Mouse (Mus musculus) E14TG2a.4 (cell line): Measurements from ENCODE around the gene Rpl6.
"Not testable (repeated sequence)": the region's sequence is repeated elsewhere in the genome, so short reads cannot be mapped to it uniquely, and the experiment has no call there.

Experiments used
- H3K27me3 ChIP-seq: 2 replicates; pipeline ENCODE4 v1.6.1; 2014; ENCODE audit warnings: low read length, control low read depth; ENCODE audit not compliant: insufficient read depth
- H3K36me3 ChIP-seq: 2 replicates; pipeline ENCODE4 v1.6.1; 2014; ENCODE audit warnings: low read length, control low read depth; ENCODE audit not compliant: insufficient read depth
- H3K4me1 ChIP-seq: replicated peaks from 2 replicates; pipeline ENCODE4 v1.6.1; 2014; ENCODE audit warnings: low read depth, low read length, control low read depth
- H3K4me3 ChIP-seq: replicated peaks from 2 replicates; pipeline ENCODE4 v1.5.1; 2014; ENCODE audit warnings: mild to moderate bottlenecking, low read length
- H3K9me3 ChIP-seq: 2 replicates; pipeline ENCODE4 v1.6.1; 2014; ENCODE audit warnings: low read length, control low read depth
- CTCF ChIP-seq: conservative IDR thresholded peaks from 2 replicates; pipeline ENCODE4 v1.5.1; 2014; ENCODE audit warnings: low read length
- NANOG ChIP-seq: IDR thresholded peaks from 2 replicates; pipeline ENCODE4 v1.6.1; 2014; ENCODE audit warnings: borderline replicate concordance, low read length, mixed read lengths
- POU5F1 ChIP-seq: IDR thresholded peaks from 2 replicates; pipeline ENCODE4 v1.6.1; 2014; ENCODE audit warnings: low read length, borderline replicate concordance

Rpl6 gene

DNA sequence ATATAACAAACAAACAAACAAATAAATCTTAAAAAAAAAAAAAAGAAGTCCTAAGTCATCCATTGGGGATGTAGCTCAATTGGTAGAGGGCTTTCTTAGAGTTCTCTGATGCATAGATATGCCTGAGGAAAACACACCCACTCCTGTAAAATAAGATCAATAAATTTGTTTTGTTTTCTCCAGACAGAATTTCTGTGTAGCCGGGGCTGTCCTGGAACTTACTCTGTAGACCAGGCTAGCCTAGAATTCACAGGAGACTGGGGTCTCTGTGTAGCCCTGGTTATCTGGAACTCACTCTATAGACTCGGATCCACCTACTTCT is 13.0 kb downstream of the Rpl6 start:
- peaks cover 24% of the 10 kb centered on the region for H3K4me1 ChIP-seq
- no peak for TF ChIP-seq NANOG
- no peak for TF ChIP-seq POU5F1
- no peak for TF ChIP-seq CTCF
- peaks cover 5% of the 10 kb centered on the region for H3K36me3 ChIP-seq
- H3K27me3 ChIP-seq = peaks cover 7% of the 10 kb centered on the region
- H3K9me3 ChIP-seq = no peaks in the 10 kb centered on the region; the same call in 1 of the 2 replicates
- no peak overlapping the region for H3K4me3 ChIP-seq

DNA sequence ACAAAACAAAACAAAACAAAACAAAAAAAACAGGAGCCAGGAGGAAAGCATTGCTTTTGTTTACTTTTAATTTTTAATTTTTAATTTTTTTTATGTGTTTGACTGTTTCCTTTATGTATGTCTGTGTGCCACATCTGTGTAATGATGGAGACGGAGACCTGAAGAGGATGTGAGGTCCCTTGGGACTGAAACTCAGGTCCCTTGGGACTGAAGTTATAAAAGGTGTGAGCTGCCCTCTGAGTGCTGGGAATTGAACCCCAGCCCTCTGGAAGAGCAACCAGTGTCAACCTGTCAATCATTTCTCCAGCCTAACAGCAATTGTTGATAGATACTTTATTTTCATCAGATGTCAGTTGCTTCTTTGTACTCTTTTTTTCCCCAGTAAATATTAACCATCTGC is 14.9 kb downstream of the Rpl6 start:
- Histone ChIP-seq H3K9me3 (no peaks in the 10 kb centered on the region), H3K27me3 (peaks cover 9% of the 10 kb centered on the region), H3K36me3 (no peaks in the 10 kb centered on the region), H3K4me3 (no peak overlapping the region; the same call in 1 of the 2 replicates), H3K4me1 (peaks cover 24% of the 10 kb centered on the region)
- TF ChIP-seq POU5F1 (no peak), CTCF (no peak), NANOG (no peak)

DNA sequence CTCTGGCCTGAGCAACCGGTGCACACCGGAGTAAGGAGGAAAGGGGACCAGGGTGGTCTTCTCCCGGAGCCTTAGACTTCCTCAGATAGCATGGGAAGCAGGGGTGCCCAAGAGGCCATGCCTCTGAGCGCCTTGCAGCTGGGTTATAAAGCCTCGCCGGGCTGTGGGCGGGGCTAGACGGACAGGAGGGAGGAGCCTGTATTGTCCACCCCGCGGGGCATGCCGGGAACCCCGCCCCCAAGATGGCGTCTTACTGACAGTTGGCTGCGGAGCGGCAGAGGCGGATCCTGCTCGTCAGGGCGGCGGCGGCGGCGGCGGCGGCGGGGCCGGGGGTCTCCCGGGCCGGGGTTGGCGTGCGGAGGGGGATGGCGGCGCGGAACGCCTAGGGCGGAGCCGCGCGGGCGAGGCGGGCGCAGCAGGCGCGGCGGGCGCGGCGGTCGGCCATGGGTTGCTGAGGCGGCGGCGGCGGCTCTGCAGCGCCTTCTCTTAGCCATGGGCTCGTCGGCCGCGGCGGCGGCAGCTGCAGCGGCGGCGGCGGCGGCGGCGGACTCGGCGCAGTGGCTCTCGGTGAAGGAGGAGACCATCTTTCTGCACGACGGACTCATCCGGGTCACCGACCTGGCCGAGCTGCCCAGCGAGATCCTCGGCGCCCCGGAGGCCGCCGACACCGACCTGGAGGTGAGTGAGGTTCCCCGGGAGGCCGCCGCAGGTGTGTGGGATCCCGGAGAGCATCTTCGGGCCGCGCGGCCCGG is 15.9 kb downstream of the Rpl6 start, which contains the start of gene Hectd4:
Gene Hectd4, plus strand, starts transcription at position 240 of the 752 bp plus-strand sequence.
- Histone ChIP-seq H3K27me3 (peaks cover 9% of the 10 kb centered on the region), H3K9me3 (no peaks in the 10 kb centered on the region), H3K36me3 (no peaks in the 10 kb centered on the region), H3K4me3 (peak within 1 kb of the TSS; percentile 97), H3K4me1 (peaks cover 20% of the 10 kb centered on the region)
- no peak for TF ChIP-seq NANOG

DNA sequence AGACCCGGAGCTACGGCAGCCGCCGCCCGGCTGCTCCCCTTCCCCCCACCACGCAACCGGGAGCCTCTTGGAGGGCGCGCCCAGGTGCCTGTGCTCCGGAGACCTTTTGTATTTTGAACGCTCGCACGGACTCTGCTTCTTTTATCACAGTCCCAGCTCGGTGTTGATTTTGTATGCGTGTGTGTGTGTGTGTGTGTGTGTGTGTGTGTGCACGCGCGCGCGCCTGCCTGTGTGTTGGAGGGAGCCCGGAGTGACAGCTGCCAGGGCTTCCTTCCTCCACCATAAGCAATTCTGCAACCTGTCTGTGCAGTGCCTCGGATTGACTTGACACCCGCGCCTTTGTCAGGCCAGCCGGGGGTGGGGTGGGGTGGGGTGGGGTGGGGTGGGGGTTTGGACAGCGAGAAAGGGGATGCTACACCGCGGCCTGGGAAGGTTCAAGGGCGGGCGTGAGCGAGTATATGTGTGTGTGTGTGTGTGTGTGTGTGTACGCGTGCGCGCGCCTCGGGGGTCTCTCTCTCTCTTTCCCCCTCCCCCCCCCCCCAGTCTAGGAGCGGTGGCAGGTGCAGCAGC is 16.5 kb downstream of the Rpl6 start:
- Histone ChIP-seq H3K4me3 (peak overlapping the region; percentile 97), H3K4me1 (peaks cover 22% of the 10 kb centered on the region), H3K36me3 (no peaks in the 10 kb centered on the region), H3K9me3 (no peaks in the 10 kb centered on the region), H3K27me3 (peaks cover 9% of the 10 kb centered on the region)
- TF ChIP-seq POU5F1 = no peak
- TF ChIP-seq NANOG = no peak
- TF ChIP-seq CTCF = no peak

DNA sequence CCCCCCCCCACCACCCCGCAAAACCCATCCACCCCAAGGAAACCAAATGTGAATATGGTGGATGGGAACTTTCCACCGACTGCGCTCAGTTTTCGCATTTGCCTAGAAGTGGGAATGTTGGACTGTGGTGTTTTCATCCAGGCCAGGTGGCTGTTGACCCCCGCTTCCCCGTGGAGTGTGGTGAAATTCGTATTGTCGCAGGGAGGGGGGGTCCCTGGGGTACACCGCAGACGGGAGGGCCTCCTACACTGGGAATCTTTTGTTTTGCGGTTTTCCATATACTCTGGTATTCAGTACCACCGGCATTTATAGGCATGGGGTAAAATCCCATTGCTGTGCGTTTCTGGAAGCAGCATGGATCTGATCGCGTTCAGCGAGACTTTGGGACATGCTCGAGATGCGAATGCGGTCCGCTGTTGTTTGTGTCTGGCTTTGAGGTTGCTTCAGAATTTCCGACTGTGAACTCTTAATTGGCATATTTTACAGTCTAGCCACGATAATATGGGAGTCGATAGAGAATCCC is 17.1 kb downstream of the Rpl6 start:
- peak overlapping the region; percentile 62 for H3K4me3 ChIP-seq
- no peaks in the 10 kb centered on the region for H3K9me3 ChIP-seq
- no peak for TF ChIP-seq NANOG
- no peak for TF ChIP-seq CTCF
- no peak for TF ChIP-seq POU5F1
- H3K4me1 ChIP-seq = peaks cover 22% of the 10 kb centered on the region
- H3K36me3 ChIP-seq = no peaks in the 10 kb centered on the region
- peaks cover 9% of the 10 kb centered on the region for H3K27me3 ChIP-seq

DNA sequence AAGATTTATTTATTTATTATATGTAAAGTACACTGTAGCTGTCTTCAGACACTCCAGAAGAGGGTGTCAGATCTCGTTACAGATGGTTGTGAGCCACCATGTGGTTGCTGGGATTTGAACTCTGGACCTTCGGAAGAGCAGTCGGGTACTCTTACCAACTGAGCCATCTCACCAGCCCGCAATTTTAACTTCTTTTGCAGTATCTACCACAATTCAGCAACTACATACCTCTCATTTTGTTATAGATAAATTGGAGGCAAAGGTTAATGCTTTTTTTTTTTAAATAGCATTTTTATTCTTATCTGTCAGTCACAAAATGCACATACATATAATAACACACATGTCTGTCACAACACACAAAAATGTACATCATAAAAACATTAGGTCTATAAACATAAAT is 19.7 kb downstream of the Rpl6 start:
- H3K27me3 ChIP-seq, H3K9me3 ChIP-seq, H3K36me3 ChIP-seq, H3K4me3 ChIP-seq: not testable (repeated sequence)
- H3K4me1 ChIP-seq = peaks cover 22% of the 10 kb centered on the region

DNA sequence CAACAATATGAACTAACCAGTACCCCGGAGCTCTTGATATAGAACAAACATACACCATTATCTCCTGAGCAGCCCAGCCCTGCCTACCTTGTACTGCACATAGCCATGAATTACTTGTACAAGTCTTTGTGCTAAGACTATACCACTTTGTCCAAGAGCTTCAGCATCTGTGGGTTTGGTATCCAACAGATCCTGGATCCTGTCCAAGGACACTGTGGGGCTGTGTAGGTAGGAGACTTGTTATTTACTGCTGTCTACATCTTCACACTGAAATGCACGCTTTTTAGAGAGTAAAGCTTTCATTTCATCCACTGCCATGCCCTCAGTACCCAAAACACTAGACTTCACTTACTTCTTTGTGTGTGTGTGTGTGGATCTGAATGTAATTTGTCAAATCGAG is 20.6 kb downstream of the Rpl6 start:
- Histone ChIP-seq H3K4me3 (no peak overlapping the region), H3K27me3 (peaks cover 9% of the 10 kb centered on the region), H3K36me3 (no peaks in the 10 kb centered on the region), H3K9me3 (no peaks in the 10 kb centered on the region), H3K4me1 (peaks cover 18% of the 10 kb centered on the region)
- TF ChIP-seq CTCF = no peak
- no peak for TF ChIP-seq NANOG
- TF ChIP-seq POU5F1 = no peak

DNA sequence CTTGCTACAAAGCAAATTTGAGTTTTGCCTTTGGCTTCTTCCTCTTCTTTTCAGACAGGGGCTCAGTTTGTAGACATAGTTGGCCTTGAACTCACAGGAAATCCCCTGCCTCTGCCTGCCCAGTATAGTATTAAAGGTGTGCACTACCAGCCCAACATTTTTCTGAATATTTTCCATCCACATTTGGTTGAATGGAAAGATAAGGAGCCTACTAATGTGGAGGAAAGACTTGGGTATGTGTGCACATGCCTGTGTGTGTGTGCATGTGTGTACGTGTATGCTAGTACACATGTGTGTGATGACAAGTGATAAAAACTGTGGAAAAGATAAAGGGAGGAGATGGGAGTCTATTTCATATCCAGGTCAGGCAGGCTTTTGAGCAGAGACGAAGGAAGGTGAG is 21.6 kb downstream of the Rpl6 start:
- peaks cover 9% of the 10 kb centered on the region for H3K27me3 ChIP-seq
- no peaks in the 10 kb centered on the region for H3K9me3 ChIP-seq
- H3K4me1 ChIP-seq = peaks cover 21% of the 10 kb centered on the region
- H3K36me3 ChIP-seq = no peaks in the 10 kb centered on the region
- no peak overlapping the region for H3K4me3 ChIP-seq
- no peak for TF ChIP-seq POU5F1
- no peak for TF ChIP-seq NANOG
- no peak for TF ChIP-seq CTCF

DNA sequence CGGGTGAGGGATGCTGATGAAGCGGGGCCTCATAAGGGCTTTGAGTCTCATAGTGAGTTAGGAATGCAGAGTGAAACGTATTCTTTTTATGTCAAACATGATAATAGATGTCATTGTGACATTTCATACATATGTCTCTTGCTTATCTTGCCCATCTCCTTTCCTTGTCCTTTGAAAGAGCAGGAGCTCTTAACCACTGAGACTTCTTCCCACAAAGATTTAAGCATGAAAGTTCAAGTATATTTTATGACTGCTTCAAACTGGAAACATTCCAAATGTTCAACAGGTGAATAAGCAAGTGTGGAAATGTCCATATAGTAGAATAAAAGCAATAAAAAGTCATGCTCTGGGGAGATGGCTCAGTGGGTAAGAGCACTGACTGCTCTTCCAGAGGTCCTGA is 22.1 kb downstream of the Rpl6 start:
- Histone ChIP-seq H3K4me3 (no peak overlapping the region), H3K27me3 (peaks cover 8% of the 10 kb centered on the region), H3K36me3 (no peaks in the 10 kb centered on the region), H3K4me1 (peaks cover 19% of the 10 kb centered on the region), H3K9me3 (no peaks in the 10 kb centered on the region)
- TF ChIP-seq POU5F1 (no peak), CTCF (no peak), NANOG (no peak)
